Mouse (Mus musculus) thymus, postnatal 10 days (tissue): ENCODE results near the gene Plxnb3.
"Not testable (repeated sequence)": the region's sequence is repeated elsewhere in the genome, so short reads cannot be mapped to it uniquely, and the experiment has no call there.

ENCODE experiments used
- DNase-seq, 2 experiments: peaks; one replicate each; pipeline ENCODE4 v3.0.0; 2021; ENCODE audit warnings: low spot score in 2 of 2

The Plxnb3 gene

GRCm38 (mm10) chrX:73756334-73757140 is at the start of gene Plxnb3:
TSS of gene Plxnb3 (plus strand) at chrX:73757090.
- no peak for DNase-seq

- peak; percentile 38 to 43 for DNase-seq
Observed at GRCm38 (mm10) chrX:73715476-73716108, 41.3 kb upstream of the Plxnb3 start.

- DNase-seq = peak; percentile 92 to 95
Observed at GRCm38 (mm10) chrX:73716109-73716661, 40.7 kb upstream of the Plxnb3 start, which contains the start of the genes Bcap31 and Abcd1. TSS of gene Bcap31 (minus strand) at chrX:73716175. TSS of gene Abcd1 (plus strand) at chrX:73716597.

GRCm38 (mm10) chrX:73716709-73717545 is 40.0 kb upstream of the Plxnb3 start:
- DNase-seq = peak in 1 of 2 experiments; percentile 14

GRCm38 (mm10) chrX:73717667-73718066 is 39.2 kb upstream of the Plxnb3 start:
- DNase-seq = peak; percentile 28 to 33

- no peak for DNase-seq
Observed at GRCm38 (mm10) chrX:73718271-73718670, 38.6 kb upstream of the Plxnb3 start.

DNA sequence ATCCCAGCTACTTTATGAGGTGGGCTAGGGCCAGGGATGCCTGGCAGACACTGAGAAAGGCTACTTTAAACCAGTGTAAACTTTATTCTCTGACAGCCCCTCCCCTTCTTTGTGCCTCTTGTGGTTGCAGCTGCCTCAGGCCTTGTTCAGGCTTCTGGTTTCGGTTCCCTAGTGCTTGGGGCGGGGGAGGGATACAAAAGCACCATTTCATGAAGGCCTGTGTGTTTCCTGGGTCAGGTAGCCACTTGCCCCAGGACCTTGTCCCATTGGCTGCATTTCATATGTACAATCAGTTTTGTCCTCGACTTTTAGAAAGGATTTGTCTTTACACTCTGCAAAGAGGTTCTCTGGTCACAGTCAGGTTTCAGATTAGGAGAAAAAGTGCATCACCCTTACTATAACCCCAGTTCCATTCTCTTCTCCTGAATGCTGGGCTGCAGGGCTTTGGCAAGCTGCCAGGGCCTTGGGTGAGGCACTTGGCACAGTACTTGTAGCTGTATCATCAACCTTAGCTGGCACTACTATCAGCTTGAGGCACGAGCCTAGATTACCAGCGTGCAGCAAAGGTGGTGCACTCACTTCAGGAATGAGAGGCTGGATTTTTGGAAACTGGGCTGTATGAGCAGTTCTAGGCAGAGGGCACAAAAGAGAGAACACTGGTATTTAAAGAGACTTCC is 38.1 kb upstream of the Plxnb3 start:
- DNase-seq = peak; percentile 18 to 36

GRCm38 (mm10) chrX:73730908-73731307 is 26.0 kb upstream of the Plxnb3 start:
- DNase-seq = no peak

GRCm38 (mm10) chrX:73738155-73738554 is 18.7 kb upstream of the Plxnb3 start:
- DNase-seq = no peak

- DNase-seq = no peak
Observed at GRCm38 (mm10) chrX:73739151-73739550, 17.7 kb upstream of the Plxnb3 start.

DNA sequence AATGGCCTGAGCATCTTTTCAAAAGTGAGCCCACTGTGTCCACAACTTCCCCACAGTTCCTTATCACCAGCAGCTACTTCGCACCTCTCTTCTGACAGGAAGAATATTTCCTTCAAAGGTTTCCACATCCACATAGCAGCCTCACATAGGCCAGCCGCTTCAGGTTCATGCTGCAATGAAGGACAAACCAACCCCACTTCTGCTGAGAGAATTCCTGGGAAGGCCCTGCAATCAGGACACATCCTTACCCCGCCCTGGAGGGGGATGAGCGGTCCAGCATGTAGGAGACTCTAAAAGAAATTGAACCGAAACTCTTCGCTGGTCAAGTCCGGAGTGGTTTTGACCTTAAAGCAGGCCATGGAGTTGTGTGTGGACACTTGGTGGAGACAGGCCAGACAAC is 17.0 kb upstream of the Plxnb3 start:
- not testable (repeated sequence) for DNase-seq

DNA sequence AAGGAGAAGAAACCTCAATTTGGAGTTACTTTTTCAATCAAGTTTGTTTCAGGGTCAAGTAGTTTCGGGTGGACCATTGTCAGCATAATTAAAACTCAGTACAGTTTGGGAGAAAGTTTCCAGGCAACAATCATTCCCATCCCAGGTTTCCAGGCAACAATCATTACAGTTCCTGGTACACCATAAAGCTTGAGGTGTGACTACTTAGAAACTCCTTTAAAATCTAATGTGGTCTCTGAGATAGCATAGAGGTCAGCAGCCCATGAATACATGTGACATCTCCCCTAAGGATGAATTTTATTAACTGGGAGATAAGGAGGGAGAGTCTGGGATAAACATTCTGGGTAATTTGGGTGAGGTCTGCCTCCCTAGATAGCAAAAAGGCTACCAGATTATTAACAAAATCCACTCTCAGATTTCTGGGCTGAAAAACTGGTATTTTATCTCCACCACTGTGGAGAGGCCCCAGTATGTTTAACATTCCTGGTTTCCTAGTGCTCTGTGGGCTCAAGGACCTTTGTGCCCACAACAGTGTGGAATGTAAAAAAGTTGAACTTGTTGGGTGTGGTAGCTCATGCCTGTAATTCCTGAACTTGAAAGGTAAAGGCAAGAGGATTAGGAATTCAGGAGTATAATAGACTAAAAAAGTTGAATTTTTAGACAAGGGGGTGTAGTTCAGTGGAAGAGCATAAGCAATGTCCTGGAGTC is 12.0 kb upstream of the Plxnb3 start:
- DNase-seq = no peak

DNA sequence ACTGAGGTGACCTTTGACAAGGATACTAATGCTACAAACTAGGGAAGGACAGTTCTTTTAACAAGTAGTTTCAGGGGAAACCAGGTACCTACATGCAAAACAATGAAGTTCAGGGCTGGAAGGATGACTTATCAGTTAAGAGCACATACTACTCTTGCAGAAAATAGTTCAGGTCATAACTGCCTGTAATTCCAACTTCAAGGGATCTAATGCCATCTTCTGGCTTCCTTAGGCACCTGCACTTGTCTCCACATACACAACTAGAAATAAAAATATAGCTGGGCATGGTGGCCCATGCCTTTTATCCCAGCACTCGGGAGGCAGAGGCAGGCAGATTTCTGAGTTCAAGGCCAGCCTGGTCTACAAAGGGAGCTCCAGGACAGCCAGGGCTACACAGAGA is 7.9 kb upstream of the Plxnb3 start:
- DNase-seq = no peak

DNA sequence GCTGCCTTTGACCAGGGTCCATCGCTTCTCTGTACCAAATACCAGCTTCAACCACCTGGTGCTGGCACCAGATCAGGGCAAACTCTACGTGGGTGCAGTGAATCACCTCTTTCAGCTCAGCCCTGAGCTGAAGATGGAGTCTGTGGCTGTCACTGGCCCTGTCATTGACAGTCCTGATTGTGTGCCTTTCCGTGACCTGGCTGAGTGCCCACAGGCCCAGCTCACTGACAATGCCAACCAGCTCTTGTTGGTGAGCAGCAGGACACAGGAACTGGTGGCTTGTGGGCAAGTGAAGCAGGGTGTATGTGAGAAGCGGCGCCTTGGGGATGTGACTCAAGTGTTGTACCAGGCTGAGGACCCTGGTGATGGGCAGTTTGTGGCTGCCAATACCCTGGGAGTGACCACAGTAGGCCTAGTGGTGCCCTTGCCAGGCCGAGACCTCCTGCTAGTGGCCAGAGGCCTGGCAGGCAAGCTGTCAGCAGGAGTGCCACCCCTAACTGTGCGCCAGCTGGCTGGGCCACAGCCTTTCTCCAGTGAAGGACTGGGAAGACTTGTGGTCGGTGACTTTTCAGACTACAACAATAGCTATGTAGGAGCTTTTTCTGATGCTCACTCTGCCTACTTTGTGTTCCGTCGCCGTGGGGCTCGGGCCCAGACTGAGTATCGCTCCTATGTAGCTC is 1.9 kb downstream of the Plxnb3 start:
- DNase-seq = no peak

GRCm38 (mm10) chrX:73765311-73765710 is 8.4 kb downstream of the Plxnb3 start:
- no peak for DNase-seq

DNA sequence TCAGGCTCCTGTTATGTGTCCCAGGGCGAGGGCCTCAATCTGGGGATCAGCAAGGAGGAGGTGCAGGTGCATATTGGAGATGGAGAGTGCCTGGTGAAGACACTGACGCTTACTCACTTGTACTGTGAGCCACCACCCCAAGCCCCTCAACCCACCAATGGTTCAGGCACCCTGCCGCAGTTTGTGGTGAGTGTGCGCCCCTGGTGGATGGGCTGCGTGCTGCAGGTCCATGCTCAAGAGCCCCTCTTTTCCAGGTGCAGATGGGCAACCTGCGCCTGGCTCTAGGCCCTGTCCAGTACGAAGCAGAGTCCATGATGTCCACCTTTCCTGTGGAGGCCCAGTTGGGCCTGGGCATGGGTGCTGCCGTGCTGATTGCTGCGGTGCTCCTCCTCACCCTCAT is 10.4 kb downstream of the Plxnb3 start:
- DNase-seq = peak; percentile 25 to 36

GRCm38 (mm10) chrX:73774168-73774760 is 17.4 kb downstream of the Plxnb3 start, which contains the start of gene Srpk3:
TSS of gene Srpk3 (plus strand) at chrX:73774405.
- DNase-seq = no peak

- no peak for DNase-seq
Observed at GRCm38 (mm10) chrX:73774802-73775483, 18.1 kb downstream of the Plxnb3 start.

- DNase-seq = no peak
Observed at GRCm38 (mm10) chrX:73782227-73782626, 25.3 kb downstream of the Plxnb3 start.
